Mouse (Mus musculus): ENCODE results near the gene Kap. TPM values are rescaled to one million over a fixed set of nuclear protein-coding genes. Genes with fewer than 3 reads are reported as not detected.

The Kap gene
- polyA plus RNA-seq, 1 experiment, result not detected

- TF ChIP-seq CTCF (IDR thresholded peaks at IDR 0.05; ENCODE audit: extremely low read depth, insufficient read depth, low read length) (0 out of 2 replicates have a peak, but pooled peaks have one; percentile 21), POLR2A (IDR thresholded peaks at IDR 0.05; ENCODE audit: extremely low read depth, insufficient read depth, low read length) (no peak)
- H3K4me1 ChIP-seq (ENCODE audit: control insufficient read depth, insufficient read depth, low read length), result no peaks in the 10 kb centered on the region
- H3K27ac ChIP-seq (ENCODE audit: insufficient read depth, low read length), result no peak overlapping the region
- no peak overlapping the region for H3K4me3 ChIP-seq (ENCODE audit: insufficient read depth, low read length)
Observed at GRCm38 (mm10) chr6:133812342-133812741, 41.2 kb downstream of the Kap start.

Other genes with a start within 250 kb of the Kap start
- 13.0 and 13.6 TPM in 2 replicates for gene Etv6, start 181.9 kb upstream of the Kap start, polyA plus RNA-seq (2012; rRNA removed)

All from cortical plate, adult 2 months (tissue).